Mouse (Mus musculus): ENCODE data around the gene Rhbdl3. TPM values are rescaled to one million over a fixed set of nuclear protein-coding genes. Genes with fewer than 3 reads are reported as not detected.

The Rhbdl3 gene
- total and polyA plus RNA-seq, 3 experiments: 0.46 to 1.4 (median 0.70) TPM

- H3K27me3 ChIP-seq (replicated peaks): peaks cover 66% of the 10 kb centered on the region
- TF ChIP-seq ZMIZ1 (IDR thresholded peaks at IDR 0.05; ENCODE audit: low read depth, low read length): no peak
- TF ChIP-seq ETS1 (conservative IDR thresholded peaks at IDR 0.05; ENCODE audit: low read depth, low read length): no peak
- no peak for TF ChIP-seq SIN3A (IDR thresholded peaks at IDR 0.05; ENCODE audit: low read length)
- no peak for TF ChIP-seq MXI1 (IDR thresholded peaks at IDR 0.05; ENCODE audit: low read depth, low read length)
- TF ChIP-seq CHD2 (IDR thresholded peaks at IDR 0.05; ENCODE audit: low read length): no peak
- TF ChIP-seq TBP (conservative IDR thresholded peaks at IDR 0.05; ENCODE audit: low read depth, low read length): no peak
- no peak for TF ChIP-seq TCF12 (IDR thresholded peaks at IDR 0.05; ENCODE audit: low read depth, low read length)
- no peak for TF ChIP-seq ZKSCAN1 (IDR thresholded peaks at IDR 0.05; ENCODE audit: borderline replicate concordance, low read depth, low read length)
- no peak for TF ChIP-seq ZNF384 (IDR thresholded peaks at IDR 0.05; ENCODE audit: low read depth, low read length)
- no peak for TF ChIP-seq ZC3H11A (IDR thresholded peaks at IDR 0.05; ENCODE audit: low read depth, low read length)
- TF ChIP-seq USF2 (conservative IDR thresholded peaks at IDR 0.05; ENCODE audit: low read depth, low read length): no peak
- no peak for TF ChIP-seq JUND (conservative IDR thresholded peaks at IDR 0.05; ENCODE audit: low read depth, low read length)
- TF ChIP-seq RCOR1 (conservative IDR thresholded peaks at IDR 0.05; ENCODE audit: low read depth, low read length): no peak
- no peak for TF ChIP-seq NRF1 (IDR thresholded peaks at IDR 0.05; ENCODE audit: low read depth, low read length)
- in situ Hi-C loops (cut with MboI; ENCODE audit: low pct_ligation_motif_present, low pct_unique_long_range_greater_than_20kb, low sequenced_read_pairs): no loop called here
These were observed 10.6 kb downstream of the Rhbdl3 start for GRCm38 (mm10) chr11:80311271-80311670.

DNA sequence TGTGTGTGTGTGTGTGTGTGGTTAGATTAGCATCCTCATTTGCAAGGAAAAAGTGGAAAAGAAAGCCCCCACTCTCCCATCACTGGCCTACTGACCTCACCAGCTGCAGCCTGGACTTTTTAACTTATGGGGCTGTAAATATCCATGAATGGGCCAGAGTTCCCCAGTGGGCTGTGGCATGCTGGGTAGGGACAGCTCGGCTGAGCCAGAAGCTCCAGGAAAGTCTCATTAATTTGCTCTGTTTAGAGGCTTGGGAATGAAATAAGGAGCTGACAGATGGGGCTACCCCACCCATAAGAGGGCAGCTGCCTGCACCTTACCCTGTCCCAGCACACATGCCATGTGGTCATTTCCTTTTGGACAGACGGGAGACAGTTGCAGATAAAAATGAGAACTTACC, 11.3 kb downstream of the Rhbdl3 start:
- in situ Hi-C loops (cut with MboI; ENCODE audit: low pct_ligation_motif_present, low pct_unique_long_range_greater_than_20kb, low sequenced_read_pairs) (no loop called here), dilution Hi-C loops (cut with MboI; ENCODE audit: extremely low pct_ligation_motif_present, extremely low pct_unique_long_range_greater_than_20kb, low sequenced_read_pairs) (no loop called here)
- no peak for DNase-seq (ENCODE audit: extremely low read depth)
- no peaks in the 10 kb centered on the region for H3K4me1 ChIP-seq (ENCODE audit: control insufficient read depth in 1 of 2, insufficient read depth in 2 of 2)
- no peaks in the 10 kb centered on the region for H3K79me2 ChIP-seq (replicated peaks; ENCODE audit: control insufficient read depth, extremely low read depth, insufficient read depth, poor library complexity, severe bottlenecking)
- peaks cover 70% of the 10 kb centered on the region for H3K27me3 ChIP-seq (replicated peaks)
- H3K4me3 ChIP-seq (replicated peaks in 1 of 3; ENCODE audit: low read depth in 2 of 3, low read length in 2 of 3, poor library complexity in 1 of 3): no peak overlapping the region
- H3K9me3 ChIP-seq (replicated peaks; ENCODE audit: low read length): no peaks in the 10 kb centered on the region
- TF ChIP-seq CHD1 (IDR thresholded peaks at IDR 0.05; ENCODE audit: low read depth, low read length) (no peak), ZC3H11A (IDR thresholded peaks at IDR 0.05; ENCODE audit: low read depth, low read length) (no peak)
- H3K36me3 ChIP-seq (replicated peaks in 1 of 2; ENCODE audit: control insufficient read depth in 1 of 2, insufficient read depth in 1 of 2, low read length in 1 of 2): no peaks in the 10 kb centered on the region
- no peak overlapping the region for H3K4me2 ChIP-seq (ENCODE audit: insufficient read depth, low read depth, poor library complexity, severe bottlenecking)
- no peak overlapping the region for H3K9ac ChIP-seq (ENCODE audit: insufficient read depth, low read depth)
- H3K27ac ChIP-seq (ENCODE audit: insufficient read depth, low read depth): no peak overlapping the region

More at GRCm38 (mm10) chr11:80311271-80311670, 10.6 kb downstream of the Rhbdl3 start:
- dilution Hi-C loops (cut with MboI; ENCODE audit: extremely low pct_ligation_motif_present, extremely low pct_unique_long_range_greater_than_20kb, low sequenced_read_pairs): no loop called here
- Histone ChIP-seq H3K36me3 (replicated peaks in 1 of 2; ENCODE audit: control insufficient read depth in 1 of 2, insufficient read depth in 1 of 2, low read length in 1 of 2) (no peaks in the 10 kb centered on the region), H3K79me2 (replicated peaks; ENCODE audit: control insufficient read depth, extremely low read depth, insufficient read depth, poor library complexity, severe bottlenecking) (no peaks in the 10 kb centered on the region), H3K4me1 (ENCODE audit: control insufficient read depth in 1 of 2, insufficient read depth in 2 of 2) (no peaks in the 10 kb centered on the region), H3K9me3 (replicated peaks; ENCODE audit: low read length) (no peaks in the 10 kb centered on the region), H3K9ac (ENCODE audit: insufficient read depth, low read depth) (no peak overlapping the region), H3K27ac (ENCODE audit: insufficient read depth, low read depth) (no peak overlapping the region), H3K4me2 (ENCODE audit: insufficient read depth, low read depth, poor library complexity, severe bottlenecking) (no peak overlapping the region), H3K4me3 (replicated peaks in 1 of 3; ENCODE audit: low read depth in 2 of 3, low read length in 2 of 3, poor library complexity in 1 of 3) (no peak overlapping the region)
- no peak for DNase-seq (ENCODE audit: extremely low read depth)

Measured in CH12.LX (cell line).